Mouse (Mus musculus) urinary bladder, postnatal 36 days (tissue): ENCODE results near the gene Hoxc12.

Experiments
- DNase-seq, 2 experiments: peaks; one replicate each; pipeline ENCODE4 v3.0.0; 2022; ENCODE audit warnings: low spot score in 2 of 2, mixed read lengths in 1 of 2

The Hoxc12 gene

DNA sequence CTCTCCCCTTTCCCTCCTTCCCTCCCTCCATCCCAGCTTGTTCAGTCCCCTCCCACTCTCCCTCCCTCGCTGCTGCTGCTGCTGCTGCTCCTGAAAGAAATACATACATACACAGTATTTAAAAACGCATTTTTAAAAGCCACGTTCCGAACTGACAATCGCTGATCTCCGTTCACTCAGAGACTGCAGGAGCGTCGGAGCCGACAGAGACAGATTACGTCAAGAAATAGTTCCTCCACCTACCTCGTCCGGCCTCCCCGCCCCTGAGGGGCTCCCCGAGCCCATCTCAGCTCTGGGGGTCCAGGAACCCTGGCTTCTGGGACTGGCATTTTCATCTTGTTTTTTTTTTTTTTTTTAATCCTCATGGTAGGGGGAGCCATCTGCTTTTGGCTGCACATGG lies 44.4 kb downstream of the Hoxc12 start:
- DNase-seq: no peak

DNA sequence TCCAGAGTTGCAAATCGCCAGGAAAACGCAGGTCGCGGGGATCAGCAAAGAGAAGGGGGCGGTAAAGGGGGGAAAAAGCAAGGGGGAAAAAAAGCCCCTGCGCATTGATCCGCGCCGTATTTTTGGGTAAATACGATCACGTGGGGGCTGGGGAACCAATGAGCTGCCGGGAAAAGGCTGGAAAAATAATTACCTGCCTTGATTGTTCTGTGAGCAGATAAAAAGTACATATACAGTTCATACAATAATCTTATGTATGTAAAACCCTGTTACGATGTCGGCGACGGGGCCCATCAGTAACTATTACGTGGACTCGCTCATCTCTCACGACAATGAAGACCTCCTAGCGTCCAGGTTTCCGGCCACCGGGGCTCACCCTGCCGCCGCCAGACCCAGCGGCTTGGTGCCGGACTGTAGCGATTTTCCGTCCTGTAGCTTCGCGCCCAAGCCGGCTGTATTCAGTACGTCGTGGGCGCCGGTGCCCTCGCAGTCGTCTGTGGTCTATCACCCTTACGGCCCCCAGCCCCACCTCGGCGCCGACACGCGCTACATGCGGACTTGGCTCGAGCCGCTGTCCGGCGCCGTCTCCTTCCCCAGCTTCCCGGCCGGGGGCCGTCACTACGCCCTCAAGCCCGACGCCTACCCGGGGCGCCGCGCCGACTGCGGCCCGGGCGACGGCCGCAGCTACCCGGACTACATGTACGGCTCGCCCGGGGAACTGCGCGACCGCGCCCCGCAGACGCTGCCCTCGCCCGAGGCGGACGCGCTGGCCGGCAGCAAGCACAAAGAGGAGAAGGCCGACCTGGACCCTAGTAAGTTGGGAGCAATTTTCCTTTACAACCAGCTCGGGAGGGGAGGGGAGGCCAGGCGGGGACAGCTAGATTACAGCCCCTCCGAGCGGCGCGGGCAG lies 45.1 kb downstream of the Hoxc12 start:
- no peak for DNase-seq

- DNase-seq: no peak
Measured at GRCm38 (mm10) chr15:102983716-102984115, 47.2 kb downstream of the Hoxc12 start.

DNA sequence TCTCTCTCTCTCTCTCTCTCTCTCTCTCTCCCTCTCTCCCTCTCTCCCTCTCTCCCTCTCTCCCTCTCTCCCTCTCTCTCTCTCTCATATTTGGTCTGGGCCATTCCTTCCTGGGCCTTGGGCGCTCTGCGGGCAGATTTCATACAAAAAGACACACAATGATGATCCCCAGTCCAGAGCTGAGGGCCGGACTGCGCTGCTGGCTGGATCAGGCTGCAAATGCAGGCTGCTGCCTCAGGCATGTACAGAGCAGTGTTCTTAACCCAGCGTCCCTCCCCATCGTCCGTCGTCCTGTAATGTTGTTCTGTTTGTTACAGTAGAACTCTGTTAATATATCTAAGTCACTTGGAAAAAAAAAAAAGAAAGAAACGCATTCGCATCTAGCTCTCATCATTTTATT lies 48.0 kb downstream of the Hoxc12 start:
- DNase-seq: no peak

- DNase-seq: no peak
Measured at GRCm38 (mm10) chr15:102984925-102985324, 48.4 kb downstream of the Hoxc12 start.

GRCm38 (mm10) chr15:102987124-102987833 lies 50.7 kb downstream of the Hoxc12 start:
- DNase-seq: peak; percentile 86 to 93

- no peak for DNase-seq
Measured at GRCm38 (mm10) chr15:102988078-102988477, 51.5 kb downstream of the Hoxc12 start.
